Mouse (Mus musculus) thymus, adult 2 months (tissue): ENCODE measurements around the gene Adamts15. TPM values are rescaled to one million over a fixed set of nuclear protein-coding genes. Genes with fewer than 3 reads are reported as not detected.

Source experiments
- DNase-seq: peaks from one replicate; pipeline ENCODE4 v3.0.0; 2021
- H3K27ac ChIP-seq: fragments of 200-500 bp; 2 replicates; pipeline ENCODE4 v1.5.1; 2012; ENCODE audit warnings: low read length, control low read depth; ENCODE audit not compliant: control insufficient read depth, insufficient read depth
- H3K27me3 ChIP-seq: fragments of 200-500 bp; 2 replicates; pipeline ENCODE4 v1.6.1; 2012; ENCODE audit warnings: mild to moderate bottlenecking, low read length, moderate library complexity, mixed read lengths; ENCODE audit not compliant: control insufficient read depth, insufficient read depth
- H3K36me3 ChIP-seq: fragments of 200-500 bp; 2 replicates; pipeline ENCODE4 v1.6.1; 2012; ENCODE audit warnings: mild to moderate bottlenecking, low read length, moderate library complexity; ENCODE audit not compliant: control insufficient read depth, insufficient read depth
- H3K4me1 ChIP-seq: fragments of 200-500 bp; replicated peaks from 2 replicates; pipeline ENCODE4 v1.6.1; 2012; ENCODE audit warnings: low read length; ENCODE audit not compliant: control insufficient read depth, insufficient read depth
- H3K4me3 ChIP-seq: fragments of 200-500 bp; 2 replicates; pipeline ENCODE4 v1.5.1; 2012; ENCODE audit warnings: mild to moderate bottlenecking, low read length, control low read depth, moderate library complexity; ENCODE audit not compliant: control insufficient read depth, insufficient read depth
- CTCF ChIP-seq: fragments of 200-500 bp; IDR thresholded peaks from 2 replicates; pipeline ENCODE4 v1.5.1; 2012; ENCODE audit warnings: mild to moderate bottlenecking, control low read depth, low read length, moderate library complexity, borderline replicate concordance; ENCODE audit not compliant: control insufficient read depth, poor library complexity, insufficient read depth; ENCODE audit errors: extremely low read depth
- POLR2A ChIP-seq: fragments of 200-500 bp; IDR thresholded peaks from 2 replicates; pipeline ENCODE4 v1.6.1; 2012; ENCODE audit warnings: mild to moderate bottlenecking, low read length, control low read depth, moderate library complexity; ENCODE audit not compliant: control insufficient read depth, poor library complexity, insufficient read depth; ENCODE audit errors: extremely low read depth
- WGBS: fragments of 180-500 bp; shearing (Covaris S2); methylation state at CpG from one replicate; pipeline ENCODE4 v1.1.7; 2018; 5-methylcytosine and 5-hydroxymethylcytosine counted together
- polyA plus RNA-seq: library from polyadenylated mRNA; depleted of rRNA; stranded (reverse); fragments of >200 nt; gene quantifications from 2 replicates; pipeline ENCODE4 v1.2.3, GENCODE M21; 2012; rRNA removed

The Adamts15 gene
- polyA plus RNA-seq, 1 experiment = 1.5 TPM

DNA sequence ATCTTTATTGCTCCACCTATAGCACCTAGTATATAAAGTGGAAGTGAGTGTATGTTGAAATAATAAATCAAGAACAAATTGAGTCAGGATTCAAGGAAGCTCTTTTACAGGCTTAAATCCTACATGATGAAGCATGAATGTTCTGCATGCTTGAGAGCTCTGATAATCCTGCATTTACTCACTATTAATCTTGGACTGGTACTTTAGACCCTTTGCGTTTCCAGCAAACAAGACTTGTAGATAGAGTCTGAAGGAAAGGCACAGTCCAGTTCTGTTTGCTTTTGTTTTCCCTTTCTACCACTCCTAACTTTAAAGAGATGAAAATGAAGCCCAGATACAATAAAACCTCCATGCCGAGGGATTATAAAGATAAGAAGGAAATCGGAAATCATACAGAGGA is 45.7 kb downstream of the Adamts15 start:
- H3K4me3 ChIP-seq = no peak overlapping the region
- no peaks in the 10 kb centered on the region for H3K36me3 ChIP-seq
- TF ChIP-seq POLR2A (no peak), CTCF (no peak)
- DNase-seq = no peak
- no peak overlapping the region for H3K27ac ChIP-seq
- no peaks in the 10 kb centered on the region for H3K27me3 ChIP-seq
- H3K4me1 ChIP-seq = no peaks in the 10 kb centered on the region
- 81% methylated on average over 3 of the region's 3 CpGs for WGBS

GRCm38 (mm10) chr9:30855837-30856236 is 66.4 kb downstream of the Adamts15 start:
- H3K4me1 ChIP-seq = no peaks in the 10 kb centered on the region
- WGBS = 80% methylated on average over 2 of the region's 2 CpGs
- DNase-seq = no peak
- H3K27me3 ChIP-seq = no peaks in the 10 kb centered on the region
- no peak overlapping the region for H3K27ac ChIP-seq
- no peaks in the 10 kb centered on the region for H3K36me3 ChIP-seq
- H3K4me3 ChIP-seq = no peak overlapping the region
- no peak for TF ChIP-seq POLR2A
- TF ChIP-seq CTCF = no peak

DNA sequence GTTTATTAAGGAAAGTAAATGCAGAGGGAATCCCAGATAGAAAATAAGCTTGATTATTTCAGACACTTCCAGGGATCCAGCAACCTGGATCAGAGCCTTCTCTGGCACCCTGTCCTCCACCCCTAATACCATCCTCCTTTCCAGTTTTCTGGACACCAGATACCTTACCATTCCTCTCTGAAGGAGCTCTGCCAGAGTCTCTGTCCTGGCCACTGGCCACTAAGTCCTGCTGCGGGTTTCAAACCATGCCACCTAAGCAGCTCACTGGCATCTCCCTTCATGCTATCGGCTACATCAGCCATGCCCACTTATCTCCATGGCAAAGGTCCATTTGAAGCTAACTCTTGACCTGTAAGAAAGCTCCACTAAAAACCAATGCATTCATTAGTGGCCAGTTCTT is 70.4 kb downstream of the Adamts15 start:
- H3K4me1 ChIP-seq = no peaks in the 10 kb centered on the region
- H3K4me3 ChIP-seq = no peak overlapping the region
- no peaks in the 10 kb centered on the region for H3K27me3 ChIP-seq
- TF ChIP-seq CTCF = no peak
- no peak for TF ChIP-seq POLR2A
- no peak overlapping the region for H3K27ac ChIP-seq
- WGBS = 98% methylated on average over 2 of the region's 2 CpGs
- H3K36me3 ChIP-seq = no peaks in the 10 kb centered on the region
- DNase-seq = no peak

DNA sequence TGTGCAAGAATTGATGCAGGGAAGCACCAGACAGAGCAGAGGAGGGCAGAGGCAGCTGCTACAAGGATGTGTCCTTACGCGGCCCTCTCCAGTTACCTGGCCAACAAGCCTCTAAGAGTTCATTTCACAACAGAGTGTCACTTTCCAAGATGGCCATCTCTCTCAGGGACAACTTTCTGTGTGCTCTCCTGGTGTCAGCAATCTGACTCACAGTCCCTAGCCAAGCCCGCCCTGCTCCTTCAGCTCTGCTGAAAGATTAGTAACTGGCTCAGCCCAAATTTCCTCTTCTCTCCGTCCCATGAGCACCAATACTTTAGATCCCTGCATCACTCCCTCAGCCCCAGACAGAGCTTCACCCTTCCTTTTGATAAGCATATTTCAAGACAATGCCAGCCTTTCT is 72.3 kb downstream of the Adamts15 start:
- WGBS = 90% methylated on average over 4 of the region's 4 CpGs
- Histone ChIP-seq H3K4me3 (no peak overlapping the region), H3K27ac (no peak overlapping the region), H3K27me3 (no peaks in the 10 kb centered on the region), H3K36me3 (no peaks in the 10 kb centered on the region), H3K4me1 (no peaks in the 10 kb centered on the region)
- DNase-seq = no peak
- no peak for TF ChIP-seq POLR2A
- TF ChIP-seq CTCF = no peak

- 90% methylated on average over 8 of the region's 8 CpGs for WGBS
Measured at GRCm38 (mm10) chr9:30849444-30849843, 72.8 kb downstream of the Adamts15 start.

More at GRCm38 (mm10) chr9:30849444-30849843, 72.8 kb downstream of the Adamts15 start:
- Histone ChIP-seq H3K27me3 (no peaks in the 10 kb centered on the region), H3K4me1 (no peaks in the 10 kb centered on the region), H3K36me3 (no peaks in the 10 kb centered on the region), H3K27ac (no peak overlapping the region), H3K4me3 (no peak overlapping the region)
- no peak for TF ChIP-seq POLR2A
- no peak for TF ChIP-seq CTCF
- DNase-seq = no peak

Other genes with a start within 250 kb of the Adamts15 start
- gene Adamts8, start 20.1 kb upstream of the Adamts15 start, polyA plus RNA-seq = 0.52 and 0.57 TPM in 2 replicates
- 10.4 and 14.7 TPM in 2 replicates for gene Zbtb44, start 108.2 kb upstream of the Adamts15 start, polyA plus RNA-seq
- gene St14, start 209.4 kb upstream of the Adamts15 start, polyA plus RNA-seq = 13.8 and 15.8 TPM in 2 replicates